Mouse (Mus musculus) embryo, embryonic 9.5 days (tissue): Measurements from ENCODE around the gene Mcts2.

Experiments used
- DNase-seq: peaks from one replicate; pipeline ENCODE4 v3.0.0-alpha.2; 2017; ENCODE audit errors: extremely low spot score

Mcts2 gene

DNA sequence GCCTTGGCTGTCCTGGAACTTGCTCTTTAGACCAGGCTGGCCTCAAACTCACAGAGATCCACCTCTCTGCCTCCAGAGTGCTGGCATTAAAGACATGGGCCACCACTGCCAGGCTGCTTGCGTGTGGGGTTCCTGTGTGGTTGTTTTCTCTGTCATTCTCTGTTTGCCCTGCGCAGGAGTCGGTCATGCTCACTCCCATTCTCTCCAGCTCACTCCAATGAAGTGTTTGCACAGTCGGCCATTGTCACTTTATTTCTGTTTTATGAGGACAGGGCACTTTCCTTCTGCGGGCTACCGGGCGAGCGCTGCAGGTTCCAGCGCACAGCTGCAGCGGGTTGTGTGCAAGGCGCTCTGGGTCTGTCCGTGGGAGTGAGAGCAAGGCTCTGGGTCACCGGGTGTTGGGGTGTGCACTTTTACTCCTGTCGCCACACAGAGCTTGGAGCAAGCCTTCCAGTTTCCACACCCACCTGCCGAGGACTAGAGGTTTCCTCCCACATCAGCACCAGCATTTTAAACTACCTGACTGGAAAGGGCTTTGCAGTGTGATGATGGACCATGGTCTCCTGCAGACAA, 38.4 kb downstream of the Mcts2 start:
- no peak for DNase-seq

DNA sequence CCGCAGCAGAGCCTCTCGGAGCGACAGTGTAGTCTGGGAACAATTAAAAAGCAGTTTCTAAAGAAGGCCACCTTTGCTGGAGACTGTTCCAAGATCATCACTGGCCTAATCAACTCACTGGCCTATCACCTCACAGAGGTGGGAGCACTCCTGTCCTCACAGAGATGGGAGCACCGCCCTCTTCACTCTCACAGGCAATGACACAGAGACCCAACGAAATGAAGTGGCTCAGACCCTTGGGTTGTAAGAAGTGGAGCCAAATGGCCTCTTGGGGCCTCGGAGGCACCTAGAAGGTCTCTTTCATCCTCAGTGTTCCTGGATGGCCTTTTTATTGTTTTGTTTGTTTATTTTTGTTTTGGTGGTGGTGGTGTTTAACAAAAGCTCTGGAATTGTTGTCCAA, 39.4 kb downstream of the Mcts2 start:
- no peak for DNase-seq

DNA sequence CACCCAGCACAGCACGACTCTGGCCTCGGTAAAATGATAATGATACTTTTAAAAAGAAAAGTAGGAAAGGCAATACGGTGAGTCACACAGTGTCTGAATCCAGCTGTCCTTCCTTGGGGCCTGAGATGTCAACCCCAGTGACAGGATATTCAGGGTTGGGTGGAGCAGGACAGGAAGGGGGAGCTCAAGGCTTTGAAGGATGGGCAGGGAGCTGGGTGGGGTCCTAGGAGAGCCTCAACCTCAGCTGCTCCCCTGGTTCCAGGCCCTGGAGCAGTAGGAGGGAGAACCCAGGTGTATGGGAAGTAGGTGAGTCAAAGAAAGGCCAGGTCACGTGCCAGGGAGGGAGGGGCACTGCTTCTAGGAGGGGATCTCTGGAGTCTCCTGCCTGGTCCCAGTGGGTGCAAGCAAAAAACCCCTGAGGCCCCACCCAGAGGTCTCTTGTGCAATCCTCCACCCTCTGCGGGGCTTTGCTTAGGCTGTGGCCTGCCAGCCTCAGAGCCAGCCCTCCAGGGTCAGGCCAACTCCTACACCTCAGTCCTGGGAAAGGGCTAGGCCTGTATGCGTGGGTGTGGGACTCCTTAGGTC, 40.0 kb downstream of the Mcts2 start:
- no peak for DNase-seq

DNA sequence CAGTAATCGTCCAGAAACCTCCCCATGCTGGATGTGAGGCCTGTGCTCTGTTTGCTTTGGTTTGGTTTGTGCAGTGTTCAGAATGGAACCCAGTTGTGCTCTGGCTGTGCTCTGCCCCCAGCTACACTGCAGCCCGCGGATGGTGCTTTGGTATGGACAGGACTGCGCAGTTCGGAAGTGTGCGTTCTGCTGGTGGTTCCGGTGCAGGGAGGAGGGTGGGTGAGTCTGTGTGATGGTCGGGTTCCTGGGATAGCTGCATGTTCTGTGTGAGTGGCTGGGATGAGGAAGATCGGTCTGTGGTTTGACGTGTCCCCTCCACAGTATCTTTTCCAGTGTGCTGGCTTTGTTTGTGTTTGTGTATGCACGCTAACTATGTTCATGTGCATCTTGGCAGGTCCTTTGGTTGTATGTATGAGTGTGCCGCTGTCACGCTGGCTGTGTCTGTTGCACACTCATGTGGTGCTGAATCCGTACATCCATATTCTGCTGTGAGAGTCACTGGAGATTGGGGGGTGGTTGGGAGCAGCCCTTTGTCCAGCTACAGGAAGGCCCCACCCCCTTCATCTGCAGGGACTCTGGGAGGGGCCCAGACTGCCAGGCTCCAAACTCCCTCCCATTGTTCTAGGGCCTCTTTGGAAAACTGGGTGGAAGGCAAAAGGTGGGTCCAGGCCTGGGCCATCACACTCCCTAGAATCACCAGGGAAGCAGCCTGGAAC, 41.1 kb downstream of the Mcts2 start:
- no peak for DNase-seq

DNA sequence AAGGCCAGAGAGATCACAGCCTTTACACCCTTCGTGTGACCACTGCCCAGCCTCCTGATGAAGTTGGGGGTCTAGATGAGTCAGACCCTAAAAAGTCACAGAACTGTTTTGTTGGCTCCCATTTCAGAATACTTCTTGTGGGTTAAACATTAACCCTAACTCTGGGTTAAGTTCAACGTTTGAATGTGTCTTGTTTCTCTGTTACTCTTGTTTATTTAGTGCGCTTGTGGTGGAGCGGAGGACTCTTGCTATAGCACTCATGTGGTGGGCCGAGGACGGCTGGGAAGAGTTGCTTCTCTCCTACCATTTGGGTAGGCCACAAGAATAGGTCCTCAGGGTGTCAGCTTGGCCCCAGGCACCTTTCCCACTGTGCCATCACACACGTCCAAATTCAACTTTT, 41.8 kb downstream of the Mcts2 start:
- DNase-seq: no peak

DNA sequence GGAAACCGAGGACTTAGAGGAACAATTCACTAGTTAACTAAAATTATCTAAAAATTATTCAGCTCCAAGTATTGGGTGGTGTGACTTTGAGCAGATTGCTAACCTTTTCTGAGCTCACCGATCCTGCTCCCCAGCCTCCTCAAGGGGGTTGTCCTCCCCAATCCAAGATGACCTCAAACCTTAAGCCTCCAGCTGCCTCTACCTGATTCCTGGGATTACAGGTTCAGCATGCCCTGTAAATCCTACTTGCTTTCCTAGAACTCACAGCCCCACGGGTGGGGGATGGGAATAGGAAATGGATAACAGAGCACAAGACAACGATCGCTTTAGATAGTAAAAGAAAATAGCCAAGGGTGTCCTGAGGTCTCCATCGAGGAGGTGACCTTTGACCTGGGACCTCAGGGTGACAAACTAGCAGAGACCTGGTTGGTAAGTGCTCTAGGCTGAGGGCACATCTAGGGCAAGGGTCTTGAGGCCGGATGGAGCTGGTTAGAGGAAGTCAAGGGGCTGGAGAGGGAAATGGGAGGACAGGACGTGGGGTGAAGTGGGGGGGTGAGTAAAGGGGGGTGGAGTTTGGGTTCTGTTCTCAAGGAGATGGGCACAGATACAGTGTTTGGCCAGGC, 42.3 kb downstream of the Mcts2 start:
- peak; percentile 79 for DNase-seq

DNA sequence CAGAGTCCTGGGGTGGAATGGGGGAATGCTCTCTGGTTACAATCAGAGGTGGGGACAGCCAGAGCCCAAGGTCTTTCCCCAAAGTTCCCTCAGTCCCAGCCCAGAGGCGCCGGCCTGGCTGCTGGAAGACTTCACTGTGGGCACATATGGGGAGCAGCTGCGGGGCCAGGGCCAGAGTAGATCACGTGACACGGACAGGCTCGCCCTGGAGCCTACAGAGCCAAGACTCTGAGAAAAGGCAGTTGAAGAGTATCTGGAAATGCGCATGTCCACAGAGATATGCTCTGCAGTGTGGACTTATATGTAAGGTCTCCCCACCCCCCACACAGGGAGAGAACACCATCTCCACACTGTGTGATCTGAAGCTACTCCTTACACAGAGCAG, 42.8 kb downstream of the Mcts2 start:
- no peak for DNase-seq

DNA sequence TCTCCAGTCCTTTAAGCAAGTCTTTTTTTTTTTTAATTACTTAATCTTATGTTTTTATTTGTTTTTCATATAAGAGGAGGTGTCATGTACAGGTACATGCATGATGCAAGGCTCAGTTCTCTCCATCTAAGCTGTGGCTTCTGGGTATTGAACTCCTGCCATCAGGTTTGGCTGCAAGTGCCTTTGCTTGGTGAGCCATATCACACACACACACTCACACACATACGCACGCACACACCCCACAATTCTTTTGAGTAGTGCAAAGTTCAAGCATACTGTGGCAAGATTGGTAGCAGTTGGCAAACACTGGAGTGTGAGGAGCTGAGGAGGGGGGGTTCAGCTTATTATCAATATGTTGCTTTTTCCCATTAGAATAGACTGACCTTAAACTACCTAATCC, 46.4 kb downstream of the Mcts2 start:
- no peak for DNase-seq

DNA sequence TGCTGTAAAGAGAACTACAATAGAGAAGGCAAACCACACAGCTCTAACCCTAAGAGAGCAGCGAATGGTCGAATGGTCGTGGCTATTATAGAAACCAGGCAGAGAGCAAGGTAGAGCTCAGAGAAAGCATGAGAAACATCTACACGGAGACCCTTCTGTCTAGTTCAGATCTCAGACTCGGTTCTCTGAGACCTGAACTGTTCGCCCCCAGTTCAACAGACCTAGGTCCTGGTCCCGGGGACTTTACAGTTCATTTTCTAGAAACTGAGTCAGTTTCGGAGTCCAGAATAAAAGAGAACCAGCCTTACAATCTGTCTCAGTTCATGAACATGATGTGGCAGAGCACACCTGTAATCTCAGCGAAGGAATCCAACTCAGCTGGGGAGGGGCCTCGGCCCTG, 47.7 kb downstream of the Mcts2 start:
- DNase-seq: no peak

DNA sequence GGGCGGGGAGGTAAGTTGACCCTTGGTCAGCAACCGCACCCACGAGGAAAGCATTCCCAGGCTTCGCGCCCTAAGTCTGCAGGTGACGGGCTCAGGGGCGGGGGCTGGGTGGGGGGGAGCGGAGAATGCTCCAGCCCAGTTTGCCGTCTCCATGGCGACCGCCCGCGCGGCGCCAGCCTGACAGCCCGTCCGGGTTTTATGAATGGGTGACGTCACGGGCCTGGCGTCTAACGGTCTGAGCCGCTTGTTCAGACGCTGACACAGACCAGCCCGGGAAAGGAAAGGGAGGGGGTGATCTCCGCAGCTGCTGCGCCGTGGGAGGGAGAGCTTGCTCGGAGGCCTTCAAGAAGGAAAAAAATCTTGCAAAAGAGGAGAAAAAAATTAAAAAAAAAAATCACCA, 48.1 kb downstream of the Mcts2 start:
- peak; percentile 98 for DNase-seq

DNA sequence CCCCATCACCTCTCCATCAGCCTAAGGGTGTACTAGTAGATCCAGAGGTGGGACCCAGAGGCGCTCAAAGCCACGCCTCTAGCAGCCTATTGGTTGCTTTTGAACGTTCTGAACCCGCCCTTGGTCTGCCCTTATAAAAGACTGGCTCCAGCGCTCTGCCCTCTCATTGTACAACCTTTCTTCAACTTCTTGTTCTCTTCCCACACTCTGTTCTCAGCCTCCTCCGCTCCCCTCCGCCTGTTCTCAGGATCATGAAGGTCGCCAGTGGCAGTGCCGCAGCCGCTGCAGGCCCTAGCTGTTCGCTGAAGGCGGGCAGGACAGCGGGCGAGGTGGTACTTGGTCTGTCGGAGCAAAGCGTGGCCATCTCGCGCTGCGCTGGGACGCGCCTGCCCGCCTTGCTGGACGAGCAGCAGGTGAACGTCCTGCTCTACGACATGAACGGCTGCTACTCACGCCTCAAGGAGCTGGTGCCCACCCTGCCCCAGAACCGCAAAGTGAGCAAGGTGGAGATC, 49.3 kb downstream of the Mcts2 start, which contains the start of gene Id1:
TSS of gene Id1 (plus strand) at position 162 of the 512 bp plus-strand sequence.
- peak; percentile 95 for DNase-seq

DNA sequence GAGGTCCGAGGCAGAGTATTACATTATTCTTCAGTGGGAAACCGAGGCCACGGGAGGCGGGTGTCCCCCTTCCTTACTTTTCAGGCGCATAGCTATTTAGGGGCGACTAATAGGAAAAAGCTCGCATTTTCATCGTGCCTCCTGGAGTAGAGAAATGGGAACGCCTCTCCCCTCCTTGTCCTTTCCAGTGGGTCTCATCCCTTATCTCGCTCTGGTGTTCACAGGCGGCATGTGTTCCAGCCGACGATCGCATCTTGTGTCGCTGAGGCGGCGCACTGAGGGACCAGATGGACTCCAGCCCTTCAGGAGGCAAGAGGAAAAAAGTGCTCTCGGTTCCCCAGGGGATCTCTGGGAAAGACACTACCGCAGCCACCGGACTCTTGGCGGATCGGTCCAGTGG, 49.9 kb downstream of the Mcts2 start:
- peak; percentile 64 for DNase-seq
